Mouse (Mus musculus) common myeloid progenitor, adult 5-6 weeks (primary cell): Measurements from ENCODE around the gene Gm17387. TPM values are rescaled to one million over a fixed set of nuclear protein-coding genes. Genes with fewer than 3 reads are reported as not detected.

ENCODE experiments used
- ATAC-seq: replicated peaks from 2 replicates; pipeline ENCODE4 v1.8.0; 2016; ENCODE audit warnings: low read depth, mild to moderate bottlenecking, moderate TSS enrichment, inconsistent platforms; ENCODE audit not compliant: poor library complexity, severe bottlenecking
- total RNA-seq: library from RNA; stranded (forward); fragments of 200-1000, 187-1606 nt; gene quantifications from 2 replicates; pipeline ENCODE4 v1.2.3, GENCODE M21; 2017

Gene Gm17387
- total RNA-seq: not detected in 2 replicates

DNA sequence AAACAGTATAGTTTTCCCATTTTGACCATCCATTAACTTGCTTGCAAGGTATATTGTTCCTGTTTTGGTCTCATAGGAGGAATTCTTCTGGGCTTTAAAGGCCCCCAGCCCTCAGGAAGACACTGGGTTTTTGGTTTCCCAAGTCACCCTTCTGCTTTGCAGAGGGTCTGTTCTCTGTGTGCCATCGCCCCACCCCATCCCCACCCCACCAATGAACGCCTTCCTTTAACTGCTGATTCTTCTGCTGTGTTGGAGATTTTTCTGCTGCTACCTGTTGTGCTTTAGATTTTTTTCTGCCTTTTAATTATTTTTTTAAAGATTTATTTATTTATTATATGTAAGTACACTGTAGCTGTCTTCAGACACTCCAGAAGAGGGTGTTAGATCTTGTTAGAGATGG is at the start of gene Gm17387:
TSS of gene Gm17387 (plus strand) at position 301 of the 400 bp plus-strand sequence.
- ATAC-seq: no peak

DNA sequence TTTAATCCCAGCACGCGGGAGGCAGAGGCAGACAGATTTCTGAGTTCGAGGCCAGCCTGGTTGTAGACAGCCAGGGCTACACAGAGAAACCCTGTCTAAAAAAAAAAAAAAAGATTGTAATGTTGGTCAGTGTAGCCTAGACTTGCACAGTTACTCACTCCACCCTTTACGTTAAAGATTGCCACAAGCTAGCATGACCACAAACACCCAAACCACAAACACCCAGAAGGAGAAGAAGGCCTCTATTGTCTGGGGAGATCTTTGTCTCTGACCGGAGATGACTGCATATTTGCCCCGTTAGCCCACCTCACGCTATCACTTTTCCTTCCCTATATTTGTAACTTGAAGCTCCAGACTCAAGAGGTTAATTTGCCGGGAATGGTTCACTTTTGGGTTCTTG is 47.2 kb upstream of the Gm17387 start:
- ATAC-seq: peak; percentile 94

DNA sequence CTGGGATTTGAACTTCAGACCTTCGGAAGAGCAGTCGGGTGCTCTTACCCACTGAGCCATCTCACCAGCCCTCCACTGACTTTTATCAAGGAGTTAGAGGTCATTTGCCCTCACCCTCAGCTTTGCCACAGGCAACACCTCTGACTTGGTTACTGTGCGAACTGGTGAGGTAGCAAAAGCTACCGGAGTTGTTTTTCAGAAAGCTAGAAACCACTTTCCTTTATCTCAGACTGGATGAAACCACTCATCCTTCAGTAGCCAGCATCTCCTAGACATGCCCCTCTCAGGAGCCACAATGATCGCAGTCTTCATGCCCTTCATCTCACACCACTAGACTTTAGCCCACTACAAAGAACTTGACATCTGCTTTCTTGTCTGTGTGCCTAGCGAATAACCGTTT is 46.0 kb upstream of the Gm17387 start:
- 0 out of 2 replicates have a peak, but pooled peaks have one; percentile 7 for ATAC-seq

DNA sequence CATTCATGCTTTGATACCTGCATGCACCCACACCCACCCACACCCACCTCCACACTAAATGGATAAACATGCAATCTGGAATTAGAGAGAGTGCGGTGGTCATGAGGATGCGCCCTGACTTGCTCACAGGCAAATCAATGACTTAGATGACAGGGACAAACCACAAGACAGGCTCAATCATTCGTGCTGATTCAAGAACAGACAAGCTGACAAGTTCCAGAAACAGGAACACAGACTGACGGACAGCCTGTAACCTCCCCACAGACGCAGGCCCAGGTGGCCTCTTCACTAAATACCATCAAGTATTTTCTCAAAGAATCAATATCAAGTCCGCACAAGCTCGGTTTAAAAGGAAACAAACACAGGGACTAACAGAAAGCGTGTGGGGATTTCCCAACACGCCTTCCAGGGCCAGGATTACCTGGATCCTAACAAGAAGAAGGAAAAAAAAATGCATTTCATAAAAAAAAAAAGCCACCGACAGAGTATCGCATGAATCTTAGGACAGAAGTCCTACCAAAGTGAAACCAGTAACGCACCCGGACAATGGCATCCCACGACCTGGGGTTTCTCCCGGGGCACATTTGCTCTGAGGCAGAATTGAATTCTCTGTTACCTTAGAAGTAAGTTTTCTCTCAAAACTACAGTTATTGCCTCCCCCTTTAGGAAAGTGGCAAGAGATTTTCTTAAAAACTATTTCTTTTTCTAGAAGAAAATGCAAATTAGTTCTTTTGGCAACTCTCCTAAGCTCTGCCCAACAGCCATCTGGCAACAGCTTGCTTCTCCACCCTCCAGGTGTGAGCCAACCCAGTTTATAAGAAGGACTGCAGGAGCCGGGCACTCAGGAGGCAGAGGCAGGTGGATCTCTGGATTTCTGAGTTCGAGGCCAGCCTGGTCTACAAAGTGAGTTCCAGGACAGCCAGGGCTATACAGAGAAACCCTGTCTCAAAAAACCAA is 41.5 kb upstream of the Gm17387 start:
- ATAC-seq: no peak

DNA sequence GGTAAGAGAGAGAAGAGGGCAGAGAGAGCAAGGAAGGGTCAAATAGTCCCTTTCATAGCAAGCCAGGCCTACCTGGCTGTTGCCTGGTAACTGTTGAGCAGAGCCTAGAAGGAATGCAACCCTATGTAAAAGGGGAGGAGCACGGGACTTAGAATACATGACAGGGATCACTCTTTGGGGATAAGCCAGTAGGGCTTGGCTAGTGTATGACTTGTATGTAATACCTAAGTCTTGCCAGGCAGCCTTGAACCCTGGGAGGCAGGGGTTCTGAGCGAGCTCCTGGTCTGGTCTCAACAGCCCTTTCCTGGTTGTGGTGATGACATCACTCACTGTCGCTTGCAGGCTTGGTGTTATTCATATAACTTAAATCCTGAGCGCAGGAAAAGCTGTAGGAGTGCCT is 39.9 kb upstream of the Gm17387 start:
- ATAC-seq: no peak

DNA sequence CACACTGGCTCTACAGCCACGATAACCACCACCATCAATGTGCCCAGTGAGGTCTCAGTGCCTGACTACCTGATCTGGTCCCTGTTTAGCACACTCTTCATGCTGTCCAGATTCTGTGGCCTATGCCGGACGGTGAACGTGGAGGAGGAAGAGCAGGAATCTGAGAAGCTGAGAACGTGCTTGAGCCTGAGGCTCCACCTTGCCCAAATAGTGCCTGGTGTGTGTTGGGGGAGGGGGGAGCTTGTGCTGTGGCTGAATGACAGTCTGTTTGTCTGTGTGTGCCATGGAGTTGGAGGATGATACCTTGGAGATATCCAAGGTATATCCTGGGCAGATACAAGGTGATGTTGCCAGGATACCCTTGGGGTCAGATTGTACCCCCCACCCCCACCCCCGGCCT is 38.7 kb upstream of the Gm17387 start:
- peak; percentile 17 for ATAC-seq

DNA sequence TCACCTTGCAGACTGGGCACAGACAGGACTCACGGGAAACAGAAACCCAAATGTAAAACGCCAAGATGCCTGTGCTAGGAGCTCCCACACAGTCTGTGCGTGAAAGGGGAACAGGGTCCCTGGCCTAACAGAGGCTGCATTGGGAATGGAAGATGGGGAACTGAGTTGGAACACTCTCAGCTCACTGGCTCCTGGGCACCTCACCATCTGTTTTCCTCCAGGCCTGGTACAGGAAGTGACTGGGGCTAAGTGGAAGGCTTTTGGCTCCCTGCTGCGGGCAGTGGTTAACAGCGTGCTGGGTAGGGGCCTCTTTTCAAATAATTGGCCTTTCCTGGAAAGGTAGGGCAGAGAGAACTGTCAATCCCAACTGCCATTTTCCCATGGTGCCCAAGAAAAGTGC is 38.3 kb upstream of the Gm17387 start:
- ATAC-seq: peak; percentile 86

DNA sequence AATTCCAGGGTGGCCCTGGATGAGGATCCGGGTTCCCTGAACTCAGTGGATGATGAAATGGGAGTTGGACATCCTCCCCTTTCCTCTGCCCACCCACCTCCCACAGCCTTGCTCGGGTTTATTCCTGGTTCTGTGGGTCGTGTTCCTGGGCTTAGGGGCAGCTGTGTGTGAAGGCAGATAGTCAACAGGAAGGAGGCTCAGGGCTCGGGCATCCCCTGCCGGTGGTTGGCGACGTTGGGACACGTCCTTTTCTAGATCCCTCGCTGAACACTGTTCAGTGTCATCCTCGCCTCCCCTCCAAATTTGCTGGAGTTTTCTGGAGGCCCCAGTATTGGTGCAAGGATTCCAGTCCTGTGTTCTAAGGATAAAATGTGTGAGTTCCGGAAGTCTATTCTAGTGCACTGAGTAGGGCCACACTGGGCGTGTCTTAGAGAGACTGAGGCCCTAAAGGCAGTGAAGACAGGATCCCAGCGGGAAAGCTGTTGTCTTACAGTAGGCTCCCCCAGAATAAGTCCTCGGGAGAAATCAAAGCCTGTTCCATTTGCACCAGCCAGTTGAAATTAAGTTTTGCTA is 37.7 kb upstream of the Gm17387 start:
- peak; percentile 76 for ATAC-seq

DNA sequence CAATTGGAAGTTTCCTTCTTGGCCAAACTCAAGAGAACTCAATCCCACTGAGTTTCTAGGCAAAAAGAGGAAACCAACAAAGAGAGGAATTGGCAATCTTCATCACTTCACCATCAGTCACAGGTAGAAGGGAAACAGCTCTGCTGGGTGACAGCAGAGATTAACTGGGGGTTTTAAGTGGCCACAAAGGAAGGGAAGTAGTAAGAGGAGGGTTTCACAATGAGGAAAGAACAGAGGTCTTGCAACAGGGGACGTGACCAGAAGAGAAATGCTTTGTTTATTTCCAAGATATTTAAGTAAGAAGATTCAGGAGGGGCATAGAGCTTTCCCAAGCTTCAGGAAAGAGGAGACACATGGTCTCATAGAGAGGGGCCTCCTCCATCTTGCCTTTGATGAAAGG is 31.1 kb upstream of the Gm17387 start:
- ATAC-seq: peak; percentile 71

DNA sequence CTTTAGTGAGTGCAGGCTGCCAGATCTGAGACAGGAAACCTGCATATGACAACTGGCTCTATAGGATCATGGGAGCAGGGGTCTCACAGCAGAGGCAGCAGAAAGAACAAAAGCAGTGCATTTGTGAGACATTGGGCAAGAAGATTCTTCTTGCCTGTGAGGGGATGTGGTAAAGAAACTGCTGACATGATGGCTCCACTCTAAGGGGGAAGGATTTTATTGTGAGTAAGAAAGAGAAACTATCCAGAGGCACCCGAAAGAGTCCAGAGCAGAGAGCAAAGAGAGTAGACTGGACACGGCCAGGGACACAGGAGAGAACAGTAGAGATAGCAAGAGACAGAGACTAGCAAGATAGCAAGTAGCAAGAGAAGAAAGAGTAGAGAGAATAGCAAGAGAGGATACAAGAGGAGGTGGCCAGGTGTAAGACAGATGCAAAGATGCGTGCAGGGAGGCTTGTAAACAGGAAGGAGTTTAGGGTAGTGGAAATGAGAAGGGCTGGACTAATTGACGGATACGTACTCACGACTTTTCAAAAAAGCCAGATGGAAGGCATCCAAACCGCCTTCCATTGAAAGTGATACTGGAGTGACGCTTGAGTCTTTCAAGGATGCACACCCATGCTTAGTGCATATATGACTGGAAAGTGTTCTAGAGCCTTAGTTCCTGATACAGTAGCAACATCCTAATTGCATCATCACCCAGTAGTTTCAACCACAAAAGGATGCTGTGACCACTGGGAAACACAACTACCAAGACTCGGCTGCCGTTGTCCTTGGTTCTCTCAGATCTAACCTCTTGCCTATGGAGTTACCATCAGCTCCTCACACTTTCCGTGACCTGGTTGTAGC is 29.9 kb upstream of the Gm17387 start:
- peak; percentile 85 for ATAC-seq

DNA sequence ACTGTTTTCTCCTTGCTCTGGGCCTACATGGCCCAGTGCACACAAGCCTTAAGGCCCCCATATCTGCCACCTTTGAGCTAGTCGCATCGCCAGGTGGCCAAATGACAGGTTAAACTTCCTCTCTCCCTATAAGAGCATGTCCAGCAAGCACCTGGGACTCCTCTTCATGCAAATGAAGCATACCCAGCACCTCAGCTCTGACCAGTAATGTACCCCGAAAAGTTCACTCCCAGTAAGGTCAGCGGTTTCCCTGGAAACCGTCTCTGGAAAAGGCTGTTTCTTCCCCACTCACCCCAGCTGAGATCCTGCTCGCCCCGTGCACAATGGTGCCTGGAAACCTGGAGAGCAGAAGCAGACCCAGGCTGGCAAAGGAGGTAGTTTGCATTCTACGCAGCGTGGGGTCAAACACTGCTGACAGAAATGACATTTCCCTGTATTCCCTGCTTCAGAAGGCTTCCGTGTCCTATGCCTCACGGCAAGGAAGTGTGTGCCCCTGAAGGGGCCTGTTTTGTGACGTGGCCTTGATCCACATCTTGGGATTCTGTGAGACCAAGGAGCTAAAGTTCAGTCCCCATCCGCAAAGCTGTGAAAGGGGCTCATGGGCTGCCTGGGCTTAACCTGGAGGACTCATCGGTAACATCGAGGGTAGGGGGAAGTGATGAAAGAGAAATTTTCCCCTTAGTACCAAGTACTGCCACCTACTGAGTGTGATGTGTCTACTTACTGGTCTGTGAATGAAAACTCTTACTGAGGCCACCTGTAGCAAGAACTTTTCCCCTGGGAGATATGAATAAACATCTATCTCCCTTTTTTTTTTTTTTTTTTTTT is 27.8 kb upstream of the Gm17387 start:
- ATAC-seq: no peak

DNA sequence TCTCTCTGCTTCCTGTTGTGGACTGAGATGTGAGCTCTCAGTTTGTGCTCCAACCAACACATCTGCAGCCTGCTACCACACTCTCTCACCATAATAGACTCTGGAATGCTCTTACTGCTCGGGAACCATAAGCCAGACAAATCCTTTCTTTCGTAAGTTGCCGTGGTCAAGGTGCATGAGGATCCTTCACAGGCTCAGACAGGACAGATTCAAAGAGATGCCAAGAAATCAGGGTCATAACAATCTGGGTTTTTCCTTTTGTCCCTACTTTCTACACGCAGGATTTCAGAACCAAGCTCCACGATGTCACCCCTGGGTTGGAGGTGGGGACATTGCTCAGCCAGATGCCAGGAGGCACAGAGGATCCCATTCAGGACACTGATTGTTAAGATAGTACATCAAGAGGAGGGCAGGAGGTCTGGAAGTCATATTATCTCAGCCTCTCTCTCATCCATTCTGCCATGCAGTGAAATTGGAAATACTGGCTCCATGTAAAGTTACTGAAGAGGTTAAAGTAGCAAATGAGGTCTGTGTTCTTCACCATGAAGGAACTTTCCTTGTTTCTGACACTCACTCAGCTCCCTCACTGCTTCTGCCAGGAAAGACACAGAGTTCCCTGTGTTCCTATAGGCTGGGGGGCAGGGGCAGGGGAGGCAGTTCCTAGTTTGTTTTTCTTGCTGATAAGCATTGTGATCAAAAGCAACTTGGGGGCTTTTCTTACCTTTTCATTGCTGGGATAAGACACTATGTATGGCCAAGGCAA is 25.5 kb upstream of the Gm17387 start:
- no peak for ATAC-seq

DNA sequence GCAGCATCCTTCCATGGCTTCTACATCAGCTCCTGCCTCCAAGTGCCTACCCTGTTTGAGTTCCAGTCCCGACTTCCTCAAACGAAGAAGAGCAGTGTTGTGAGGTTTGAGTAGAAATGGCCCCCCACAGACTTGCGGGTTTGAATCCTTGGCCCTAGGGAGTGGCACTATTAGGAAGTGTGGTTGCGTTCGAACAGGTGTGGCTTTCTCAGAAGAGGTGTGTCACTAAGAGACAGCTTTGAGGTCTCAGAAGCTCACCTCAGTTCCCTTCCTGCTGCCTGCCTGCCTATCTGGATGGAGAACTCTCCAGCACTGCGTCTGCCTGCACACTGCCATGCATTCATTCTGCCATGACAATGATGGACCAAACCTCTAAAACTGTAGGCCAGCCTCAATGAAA is 22.5 kb upstream of the Gm17387 start:
- ATAC-seq: no peak

DNA sequence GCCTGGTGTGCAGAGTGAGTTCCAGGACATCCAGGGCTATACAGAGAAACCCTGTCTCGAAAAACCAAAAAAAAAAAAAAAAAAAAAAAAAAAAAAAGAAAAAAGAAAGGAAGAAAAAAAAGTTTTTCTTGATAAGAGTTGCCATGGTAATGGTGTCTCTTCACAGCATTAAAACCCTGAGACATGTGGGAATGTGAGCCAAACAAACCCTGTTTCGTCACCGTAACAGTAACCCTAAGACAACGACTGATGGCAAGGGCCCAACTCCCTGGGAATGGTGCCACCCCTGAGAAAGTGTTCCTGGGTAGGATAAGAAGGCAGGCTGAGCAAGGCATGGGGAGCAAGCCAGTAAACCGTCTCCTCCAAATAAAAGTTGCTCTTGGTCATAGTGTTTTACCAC is 22.0 kb upstream of the Gm17387 start:
- ATAC-seq: no peak

DNA sequence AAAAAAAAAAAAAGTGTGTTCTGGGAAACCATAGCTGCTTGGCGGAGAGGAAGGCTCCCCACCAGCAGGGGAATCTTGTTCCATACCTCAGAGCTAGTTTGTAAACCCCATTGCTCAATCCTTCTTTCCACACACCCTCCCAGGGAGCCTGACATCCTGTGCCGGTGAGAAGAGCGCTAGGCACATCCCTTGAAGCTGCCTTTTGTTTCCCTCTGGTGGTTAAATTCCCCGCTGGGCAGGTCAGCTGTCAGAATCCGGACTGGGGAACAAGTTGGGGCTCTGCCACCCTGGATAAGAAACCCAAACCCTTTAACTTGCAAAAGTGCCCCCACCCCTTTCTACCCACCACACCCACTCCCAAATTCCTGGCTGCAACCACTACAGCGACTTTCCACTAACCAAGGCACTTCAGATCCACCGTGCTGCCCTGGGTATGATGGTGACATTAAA is 20.6 kb upstream of the Gm17387 start:
- peak; percentile 61 for ATAC-seq

DNA sequence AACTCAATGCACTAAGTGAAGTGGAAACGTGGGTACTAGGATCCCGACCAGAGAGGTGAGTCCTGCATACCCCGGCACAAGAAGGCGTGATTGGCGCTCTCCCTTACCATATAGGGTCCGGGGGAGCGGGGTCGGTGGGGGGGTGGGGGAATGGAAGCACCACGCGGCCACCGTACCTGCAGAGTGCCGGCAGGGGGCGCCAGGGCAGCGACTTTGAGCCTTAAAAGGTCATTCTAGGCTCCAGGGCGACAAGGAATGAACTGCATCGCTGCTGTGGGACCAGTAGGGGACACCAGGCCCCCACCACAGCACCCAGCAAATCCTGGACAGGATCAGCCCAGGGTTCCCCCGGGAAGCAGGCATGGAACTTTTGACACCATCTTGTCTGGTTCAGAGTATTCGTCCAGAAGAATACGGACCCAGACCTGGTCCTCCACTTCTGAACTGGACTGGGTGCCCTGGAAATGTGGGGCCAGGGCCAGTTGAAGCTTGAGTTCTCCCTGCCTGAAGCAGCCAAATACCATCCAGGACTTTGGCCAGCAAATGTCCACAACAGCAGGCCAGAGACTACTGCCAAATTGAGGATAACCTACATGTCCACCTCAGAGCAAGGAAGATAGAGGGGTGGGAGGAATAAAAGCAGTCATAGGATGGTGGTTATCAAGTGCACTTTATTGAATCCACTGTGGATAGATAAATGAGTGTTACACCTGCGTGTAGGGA is 19.8 kb upstream of the Gm17387 start:
- peak; percentile 74 for ATAC-seq

DNA sequence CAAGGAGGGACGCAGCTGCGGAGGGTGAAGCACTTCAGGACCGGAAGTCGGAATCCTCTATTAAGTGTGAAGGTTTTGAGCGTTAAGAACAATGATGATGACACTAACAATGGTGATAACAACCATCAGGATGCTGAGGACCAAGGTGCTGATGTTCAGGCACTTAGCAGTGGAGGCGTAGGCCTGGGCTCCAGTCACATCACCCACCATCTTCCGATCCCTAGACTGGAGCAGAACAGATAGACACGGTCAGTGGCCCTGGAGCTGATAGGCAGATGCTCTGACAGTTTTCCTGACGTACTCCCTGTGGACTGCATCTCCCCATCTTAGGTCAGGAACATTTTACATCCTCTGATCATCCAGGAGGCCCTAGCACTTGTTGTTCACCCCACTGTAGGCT is 19.3 kb upstream of the Gm17387 start:
- ATAC-seq: no peak

DNA sequence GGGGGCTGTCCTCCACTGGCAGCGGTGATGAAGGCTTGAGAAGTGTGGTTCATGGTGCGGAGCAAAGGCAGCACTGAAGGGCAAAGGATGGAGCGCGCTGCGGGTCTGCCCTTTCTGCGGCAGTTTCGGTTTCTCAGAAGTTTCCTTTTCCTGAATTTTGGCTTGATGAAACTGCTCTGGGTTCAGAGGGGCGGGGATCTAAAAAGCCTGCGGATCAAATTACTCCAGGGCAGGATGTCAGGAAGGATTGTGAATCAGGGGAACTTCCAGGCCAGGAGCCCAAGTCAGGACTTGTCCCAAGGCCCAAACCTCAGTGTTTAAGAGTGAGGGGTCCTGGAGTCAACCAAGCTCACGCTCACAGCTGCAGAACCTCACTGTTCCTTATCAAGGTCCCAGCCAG is 18.3 kb upstream of the Gm17387 start, which contains the start of gene Ifitm3:
TSS of gene Ifitm3 (minus strand) at position 178 of the 400 bp plus-strand sequence.
- 0 out of 2 replicates have a peak, but pooled peaks have one; percentile 5 for ATAC-seq
